8 mouse cellular contexts compared by ENCODE assay signal in genomic region chr1:78567834-78568507, GRCm38 (mm10). TPM values are rescaled to one million over a fixed set of nuclear protein-coding genes. Genes with fewer than 3 reads are reported as not detected.
A peak's percentile ranks its signal among the peaks of the same experiment; 100 is the strongest.
DNase-seq lines count a peak whose midpoint lies in the region; ATAC-seq and TF ChIP-seq lines count a peak whose summit lies in the region.

No protein-coding gene starts in this region.

- peaks cover 12% of the 10 kb centered on the region for H3K4me1 ChIP-seq in embryonic facial prominence, embryonic 14.5 days (ENCODE audit: control insufficient read depth, insufficient read depth, low read length)
- no peaks in the 10 kb centered on the region for H3K4me1 ChIP-seq in hindbrain, postnatal 0 days (ENCODE audit: insufficient read depth, low read length)

- peak overlapping the region; percentile 45; the same call in 1 of the 2 replicates for H3K27ac ChIP-seq in embryonic facial prominence, embryonic 14.5 days (replicated peaks; ENCODE audit: low read depth, low read length)
- H3K27ac ChIP-seq in hindbrain, postnatal 0 days: 0 out of 2 replicates have a peak overlapping the region, but pooled peaks have one; percentile 3

- no peak for TF ChIP-seq CTCF in hindbrain, postnatal 0 days (IDR thresholded peaks at IDR 0.05; ENCODE audit: low read depth)

- H3K4me2 ChIP-seq in embryonic facial prominence, embryonic 14.5 days (ENCODE audit: low read depth, low read length): peak overlapping the region; percentile 14; the same call in 1 of the 2 replicates
- H3K4me2 ChIP-seq in hindbrain, postnatal 0 days (ENCODE audit: low read depth, low read length): no peak overlapping the region

- no peak overlapping the region for H3K4me3 ChIP-seq in embryonic facial prominence, embryonic 14.5 days (ENCODE audit: low read depth, low read length)
- no peak overlapping the region for H3K4me3 ChIP-seq in hindbrain, postnatal 0 days (ENCODE audit: low read length)

- WGBS in embryonic facial prominence, embryonic 14.5 days: 5% methylated on average over 8 of the region's 8 CpGs
- WGBS in hindbrain, postnatal 0 days: 38% methylated on average over 8 of the region's 8 CpGs

- no peak overlapping the region for H3K9ac ChIP-seq in embryonic facial prominence, embryonic 14.5 days (ENCODE audit: low read depth, low read length)
- no peak overlapping the region for H3K9ac ChIP-seq in hindbrain, postnatal 0 days (replicated peaks; ENCODE audit: low read length)

- DNase-seq in kidney, adult 8-10 months: peak; percentile 20 to 21
- DNase-seq in kidney, postnatal 10 days: no peak
- peak; percentile 61 for DNase-seq in adrenal gland, adult 8-10 months
- peak; percentile 89 for DNase-seq in embryonic facial prominence, embryonic 14.5 days (ENCODE audit: low spot score)
- peak; percentile 27 for DNase-seq in hindbrain, postnatal 0 days (ENCODE audit: low spot score)

- no peaks in the 10 kb centered on the region for H3K36me3 ChIP-seq in embryonic facial prominence, embryonic 14.5 days (ENCODE audit: control insufficient read depth, insufficient read depth, low read length)
- H3K36me3 ChIP-seq in hindbrain, postnatal 0 days (ENCODE audit: insufficient read depth, low read length): no peaks in the 10 kb centered on the region

- peak; percentile 88 for ATAC-seq in embryonic facial prominence, embryonic 14.5 days (ENCODE audit: low read depth)
- ATAC-seq in hindbrain, postnatal 0 days: no peak
- ATAC-seq in erythroblast, adult 5-6 weeks (replicated peaks; ENCODE audit: low FRiP score, poor library complexity, severe bottlenecking): no peak
- no peak for ATAC-seq in granulocyte monocyte progenitor cell, adult 5-6 weeks (replicated peaks; ENCODE audit: poor library complexity, severe bottlenecking)
- ATAC-seq in inflammation-experienced regulatory T-cells, adult 6 months: no peak

- peaks cover 15% of the 10 kb centered on the region for H3K9me3 ChIP-seq in embryonic facial prominence, embryonic 14.5 days (ENCODE audit: control insufficient read depth, low read length)
- H3K9me3 ChIP-seq in hindbrain, postnatal 0 days (ENCODE audit: low read length): peaks cover 7% of the 10 kb centered on the region; the same call in 1 of the 2 replicates

- no peaks in the 10 kb centered on the region for H3K27me3 ChIP-seq in embryonic facial prominence, embryonic 14.5 days (replicated peaks; ENCODE audit: control insufficient read depth, insufficient read depth, low read length)
- no peaks in the 10 kb centered on the region for H3K27me3 ChIP-seq in hindbrain, postnatal 0 days (ENCODE audit: insufficient read depth, low read length)

RNA-seq across cellular contexts. Expression of gene BC035947, which starts 56.0 kb away (rescaled TPM):
- under 1 TPM; 0.09 to 0.40 (median 0.29) TPM for total RNA-seq in adrenal gland, adult 8-10 months (2022)
- polyA plus RNA-seq in embryonic facial prominence, embryonic 14.5 days (2014; fragmentation: Nextera tagmentation; extraction: Ambion mirVana): 0.40 and 0.73 TPM in 2 replicates
- total RNA-seq in hindbrain, postnatal 0 days (2014; rRNA removed): 0.89 and 1.7 TPM in 2 replicates
- polyA plus RNA-seq in hindbrain, postnatal 0 days (2015; fragmentation: Nextera tagmentation; extraction: Ambion mirVana): 0.79 and 0.89 TPM in 2 replicates
- not detected in 2 replicates for total RNA-seq in erythroblast, adult 5-6 weeks (2015; ENCODE audit: low replicate concordance)
- total RNA-seq in erythroblast, adult 5-6 weeks (2017; ENCODE audit: low replicate concordance): not detected in 2 replicates
- not detected in 2 replicates for total RNA-seq in granulocyte monocyte progenitor cell, adult 5-6 weeks (2014; fragmentation: Nextera tagmentation)
- total RNA-seq in granulocyte monocyte progenitor cell, adult 5-6 weeks (2017): not detected in 2 replicates
- polyA plus RNA-seq in inflammation-experienced regulatory T-cells, adult 6 months (2017; shearing (Covaris generic)): not detected

RNA-seq across cellular contexts. Expression of gene Mogat1, which starts 57.2 kb away (rescaled TPM):
- total RNA-seq in adrenal gland, adult 8-10 months (2022): 1 to 10 TPM; 2.3 to 4.2 (median 2.5) TPM
- 0.69 and 0.72 TPM in 2 replicates for polyA plus RNA-seq in embryonic facial prominence, embryonic 14.5 days (2014; fragmentation: Nextera tagmentation; extraction: Ambion mirVana)
- not detected in 2 replicates for total RNA-seq in hindbrain, postnatal 0 days (2014; rRNA removed)
- 0.49 and 0.91 TPM in 2 replicates for polyA plus RNA-seq in hindbrain, postnatal 0 days (2015; fragmentation: Nextera tagmentation; extraction: Ambion mirVana)
- total RNA-seq in erythroblast, adult 5-6 weeks (2015; ENCODE audit: low replicate concordance): not detected in 2 replicates
- total RNA-seq in erythroblast, adult 5-6 weeks (2017; ENCODE audit: low replicate concordance): not detected in 2 replicates
- total RNA-seq in granulocyte monocyte progenitor cell, adult 5-6 weeks (2014; fragmentation: Nextera tagmentation): not detected in 2 replicates
- not detected in 2 replicates for total RNA-seq in granulocyte monocyte progenitor cell, adult 5-6 weeks (2017)
- polyA plus RNA-seq in inflammation-experienced regulatory T-cells, adult 6 months (2017; shearing (Covaris generic)): not detected
